Mouse (Mus musculus): ENCODE results near the gene Tmem262. TPM values are rescaled to one million over a fixed set of nuclear protein-coding genes. Genes with fewer than 3 reads are reported as not detected.

Gene Tmem262
- total RNA-seq, 2 experiments from 2014 or later = not detected

Other genes starting within 250 kb of the Tmem262 start
- 17.9 and 25.4 TPM in 2 replicates for gene Frmd8, start 204.8 kb upstream of the Tmem262 start, total RNA-seq (2014; fragmentation: Nextera tagmentation)
- 19.0 and 28.4 TPM in 2 replicates for gene Frmd8, start 204.8 kb upstream of the Tmem262 start, total RNA-seq (2017)
- gene Slc25a45, start 202.2 kb upstream of the Tmem262 start, total RNA-seq (2014; fragmentation: Nextera tagmentation) = 38.2 and 44.5 TPM in 2 replicates
- gene Slc25a45, start 202.2 kb upstream of the Tmem262 start, total RNA-seq (2017) = 35.5 and 35.6 TPM in 2 replicates
- gene Tigd3, start 185.9 kb upstream of the Tmem262 start, total RNA-seq (2014; fragmentation: Nextera tagmentation) = 1.1 and 2.5 TPM in 2 replicates
- gene Tigd3, start 185.9 kb upstream of the Tmem262 start, total RNA-seq (2017) = 2.3 and 4.4 TPM in 2 replicates
- 97.3 and 126 TPM in 2 replicates for gene Dpf2, start 167.0 kb upstream of the Tmem262 start, total RNA-seq (2014; fragmentation: Nextera tagmentation)
- gene Dpf2, start 167.0 kb upstream of the Tmem262 start, total RNA-seq (2017) = 62.7 and 108 TPM in 2 replicates
- gene Cdc42ep2, start 155.2 kb upstream of the Tmem262 start, total RNA-seq (2014; fragmentation: Nextera tagmentation) = 0.23 TPM in 1 of 2 replicates, not detected in the other
- gene Cdc42ep2, start 155.2 kb upstream of the Tmem262 start, total RNA-seq (2017) = not detected in 2 replicates
- gene Pola2, start 115.8 kb upstream of the Tmem262 start, total RNA-seq (2014; fragmentation: Nextera tagmentation) = 122 and 129 TPM in 2 replicates
- 56.9 and 64.9 TPM in 2 replicates for gene Pola2, start 115.8 kb upstream of the Tmem262 start, total RNA-seq (2017)
- gene Slc22a20, start 93.9 kb upstream of the Tmem262 start, total RNA-seq (2014; fragmentation: Nextera tagmentation) = not detected in 2 replicates
- not detected in 2 replicates for gene Slc22a20, start 93.9 kb upstream of the Tmem262 start, total RNA-seq (2017)
- gene Capn1, start 64.1 kb upstream of the Tmem262 start, total RNA-seq (2014; fragmentation: Nextera tagmentation) = 35.2 and 38.6 TPM in 2 replicates
- gene Capn1, start 64.1 kb upstream of the Tmem262 start, total RNA-seq (2017) = 32.2 and 37.7 TPM in 2 replicates
- gene Syvn1, start 33.5 kb upstream of the Tmem262 start, total RNA-seq (2014; fragmentation: Nextera tagmentation) = 33.6 and 46.5 TPM in 2 replicates
- gene Syvn1, start 33.5 kb upstream of the Tmem262 start, total RNA-seq (2017) = 3.8 and 8.2 TPM in 2 replicates
- gene Mrpl49, start 22.2 kb upstream of the Tmem262 start, total RNA-seq (2014; fragmentation: Nextera tagmentation) = 39.7 and 52.3 TPM in 2 replicates
- gene Mrpl49, start 22.2 kb upstream of the Tmem262 start, total RNA-seq (2017) = 45.2 and 46.1 TPM in 2 replicates
- 2,326 and 2,717 TPM in 2 replicates for gene Fau, start 22.2 kb upstream of the Tmem262 start, total RNA-seq (2014; fragmentation: Nextera tagmentation)
- gene Fau, start 22.2 kb upstream of the Tmem262 start, total RNA-seq (2017) = 1,639 and 2,001 TPM in 2 replicates
- gene Znhit2, start 18.8 kb upstream of the Tmem262 start, total RNA-seq (2014; fragmentation: Nextera tagmentation) = 5.0 and 17.6 TPM in 2 replicates
- gene Znhit2, start 18.8 kb upstream of the Tmem262 start, total RNA-seq (2017) = 13.7 and 17.6 TPM in 2 replicates
- 14.4 and 19.3 TPM in 2 replicates for gene Tm7sf2, start 11.7 kb upstream of the Tmem262 start, total RNA-seq (2014; fragmentation: Nextera tagmentation)
- 3.4 and 4.0 TPM in 2 replicates for gene Tm7sf2, start 11.7 kb upstream of the Tmem262 start, total RNA-seq (2017)
- 33.1 and 44.0 TPM in 2 replicates for gene Vps51, start 2.8 kb upstream of the Tmem262 start, total RNA-seq (2014; fragmentation: Nextera tagmentation)
- gene Vps51, start 2.8 kb upstream of the Tmem262 start, total RNA-seq (2017) = 48.0 and 48.5 TPM in 2 replicates
- not detected in 2 replicates for gene Gm28374, start 2.2 kb downstream of the Tmem262 start, total RNA-seq (2014; fragmentation: Nextera tagmentation)
- not detected in 2 replicates for gene Gm28374, start 2.2 kb downstream of the Tmem262 start, total RNA-seq (2017)
- 11.9 and 21.6 TPM in 2 replicates for gene Zfpl1, start 4.9 kb downstream of the Tmem262 start, total RNA-seq (2014; fragmentation: Nextera tagmentation)
- 19.9 and 30.2 TPM in 2 replicates for gene Zfpl1, start 4.9 kb downstream of the Tmem262 start, total RNA-seq (2017)
- gene Cdca5, start 5.0 kb downstream of the Tmem262 start, total RNA-seq (2014; fragmentation: Nextera tagmentation) = 39.0 and 43.6 TPM in 2 replicates
- gene Cdca5, start 5.0 kb downstream of the Tmem262 start, total RNA-seq (2017) = 34.8 and 42.1 TPM in 2 replicates
- gene AC131692.1, start 14.4 kb downstream of the Tmem262 start, total RNA-seq (2014; fragmentation: Nextera tagmentation) = 2.7 TPM in 1 of 2 replicates, not detected in the other
- gene AC131692.1, start 14.4 kb downstream of the Tmem262 start, total RNA-seq (2017) = 2.2 TPM in 1 of 2 replicates, not detected in the other
- 0.28 and 1.1 TPM in 2 replicates for gene Naaladl1, start 25.7 kb downstream of the Tmem262 start, total RNA-seq (2014; fragmentation: Nextera tagmentation)
- not detected in 2 replicates for gene Naaladl1, start 25.7 kb downstream of the Tmem262 start, total RNA-seq (2017)
- 8.5 and 10.2 TPM in 2 replicates for gene Sac3d1, start 38.6 kb downstream of the Tmem262 start, total RNA-seq (2014; fragmentation: Nextera tagmentation)
- 5.9 and 7.2 TPM in 2 replicates for gene Sac3d1, start 38.6 kb downstream of the Tmem262 start, total RNA-seq (2017)
- 31.2 and 31.3 TPM in 2 replicates for gene Snx15, start 48.3 kb downstream of the Tmem262 start, total RNA-seq (2014; fragmentation: Nextera tagmentation)
- gene Snx15, start 48.3 kb downstream of the Tmem262 start, total RNA-seq (2017) = 9.7 and 11.2 TPM in 2 replicates
- gene Batf2, start 61.0 kb downstream of the Tmem262 start, total RNA-seq (2014; fragmentation: Nextera tagmentation) = 5.1 TPM in 1 of 2 replicates, not detected in the other
- 0.77 and 2.3 TPM in 2 replicates for gene Batf2, start 61.0 kb downstream of the Tmem262 start, total RNA-seq (2017)
- gene Arl2, start 61.5 kb downstream of the Tmem262 start, total RNA-seq (2014; fragmentation: Nextera tagmentation) = 22.6 and 37.1 TPM in 2 replicates
- 27.1 and 30.7 TPM in 2 replicates for gene Arl2, start 61.5 kb downstream of the Tmem262 start, total RNA-seq (2017)
- not detected in 2 replicates for gene Majin, start 104.4 kb downstream of the Tmem262 start, total RNA-seq (2014; fragmentation: Nextera tagmentation)
- gene Majin, start 104.4 kb downstream of the Tmem262 start, total RNA-seq (2017) = not detected in 2 replicates
- gene Gpha2, start 146.3 kb downstream of the Tmem262 start, total RNA-seq (2014; fragmentation: Nextera tagmentation) = not detected in 2 replicates
- gene Gpha2, start 146.3 kb downstream of the Tmem262 start, total RNA-seq (2017) = not detected in 2 replicates
- 3.0 and 3.1 TPM in 2 replicates for gene Ppp2r5b, start 155.8 kb downstream of the Tmem262 start, total RNA-seq (2014; fragmentation: Nextera tagmentation)
- 1.9 and 3.7 TPM in 2 replicates for gene Ppp2r5b, start 155.8 kb downstream of the Tmem262 start, total RNA-seq (2017)
- gene Atg2a, start 161.6 kb downstream of the Tmem262 start, total RNA-seq (2014; fragmentation: Nextera tagmentation) = 18.3 and 30.9 TPM in 2 replicates
- 5.5 and 8.3 TPM in 2 replicates for gene Atg2a, start 161.6 kb downstream of the Tmem262 start, total RNA-seq (2017)
- 20.4 and 20.6 TPM in 2 replicates for gene Ehd1, start 196.7 kb downstream of the Tmem262 start, total RNA-seq (2014; fragmentation: Nextera tagmentation)
- 16.2 and 21.6 TPM in 2 replicates for gene Ehd1, start 196.7 kb downstream of the Tmem262 start, total RNA-seq (2017)
- 2.6 and 4.1 TPM in 2 replicates for gene Cdc42bpg, start 226.4 kb downstream of the Tmem262 start, total RNA-seq (2014; fragmentation: Nextera tagmentation)
- 3.6 and 4.4 TPM in 2 replicates for gene Cdc42bpg, start 226.4 kb downstream of the Tmem262 start, total RNA-seq (2017)

Data from granulocyte monocyte progenitor cell, adult 5-6 weeks (primary cell).